In the genomic region with DNA sequence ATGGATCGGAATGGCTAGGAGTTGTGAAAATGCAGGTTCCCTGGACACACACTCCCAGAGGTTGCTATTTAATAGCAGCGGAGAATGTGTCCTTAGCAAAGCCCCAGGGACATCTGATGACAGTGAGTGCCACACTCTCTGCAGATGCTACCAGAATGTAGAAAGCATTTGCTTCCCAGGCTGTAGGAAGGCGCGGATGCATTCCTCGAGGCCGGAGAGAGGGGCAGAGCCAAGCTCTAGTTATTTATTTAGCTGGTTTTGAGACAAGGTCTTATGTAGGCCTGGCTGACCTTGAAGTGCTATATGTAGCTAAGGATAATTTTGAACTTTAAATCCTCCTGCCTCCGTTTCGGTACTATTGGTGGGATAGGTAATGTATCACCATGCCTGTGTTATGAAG, we compare ENCODE assay signal across 7 mouse cellular contexts. TPM values are rescaled to one million over a fixed set of nuclear protein-coding genes. Genes with fewer than 3 reads are reported as not detected.
A peak's percentile ranks its signal among the peaks of the same experiment; 100 is the strongest.
DNase-seq lines count a peak whose midpoint lies in the region; ATAC-seq lines count a peak whose summit lies in the region.

No protein-coding gene starts in this region.

- peak overlapping the region; percentile 18; the same call in 1 of the 2 replicates for H3K27ac ChIP-seq in kidney, embryonic 14.5 days (ENCODE audit: low read depth, low read length)
- H3K27ac ChIP-seq in embryonic facial prominence, embryonic 13.5 days = peak overlapping the region; percentile 74
- peak overlapping the region; percentile 52 for H3K27ac ChIP-seq in hindbrain, embryonic 12.5 days
- H3K27ac ChIP-seq in neural tube, embryonic 13.5 days (replicated peaks) = peak overlapping the region; percentile 78

- H3K4me1 ChIP-seq in kidney, embryonic 14.5 days (ENCODE audit: control insufficient read depth, insufficient read depth, low read length) = peaks cover 35% of the 10 kb centered on the region; the same call in 1 of the 2 replicates
- peaks cover 68% of the 10 kb centered on the region for H3K4me1 ChIP-seq in embryonic facial prominence, embryonic 13.5 days
- H3K4me1 ChIP-seq in hindbrain, embryonic 12.5 days = peaks cover 65% of the 10 kb centered on the region
- peaks cover 82% of the 10 kb centered on the region for H3K4me1 ChIP-seq in neural tube, embryonic 13.5 days (replicated peaks)

- no peaks in the 10 kb centered on the region for H3K36me3 ChIP-seq in kidney, embryonic 14.5 days (ENCODE audit: control insufficient read depth, insufficient read depth, low read length)
- no peaks in the 10 kb centered on the region for H3K36me3 ChIP-seq in embryonic facial prominence, embryonic 13.5 days
- no peaks in the 10 kb centered on the region for H3K36me3 ChIP-seq in hindbrain, embryonic 12.5 days
- H3K36me3 ChIP-seq in neural tube, embryonic 13.5 days = no peaks in the 10 kb centered on the region

- no peak overlapping the region; the same call in 1 of the 2 replicates for H3K9ac ChIP-seq in kidney, embryonic 14.5 days (ENCODE audit: low read depth, low read length)
- no peak overlapping the region for H3K9ac ChIP-seq in embryonic facial prominence, embryonic 13.5 days
- H3K9ac ChIP-seq in hindbrain, embryonic 12.5 days = no peak overlapping the region
- H3K9ac ChIP-seq in neural tube, embryonic 13.5 days = no peak overlapping the region

- no peaks in the 10 kb centered on the region for H3K27me3 ChIP-seq in kidney, embryonic 14.5 days (ENCODE audit: control insufficient read depth, insufficient read depth, low read length)
- no peaks in the 10 kb centered on the region for H3K27me3 ChIP-seq in embryonic facial prominence, embryonic 13.5 days
- no peaks in the 10 kb centered on the region for H3K27me3 ChIP-seq in hindbrain, embryonic 12.5 days
- H3K27me3 ChIP-seq in neural tube, embryonic 13.5 days = no peaks in the 10 kb centered on the region

- no peak for ATAC-seq in kidney, embryonic 14.5 days (ENCODE audit: low FRiP score, low TSS enrichment)
- ATAC-seq in embryonic facial prominence, embryonic 13.5 days (ENCODE audit: insufficient number of reproducible peaks, insufficient read depth, low FRiP score, low TSS enrichment, low read depth) = no peak
- ATAC-seq in hindbrain, embryonic 12.5 days (ENCODE audit: low FRiP score) = no peak
- ATAC-seq in neural tube, embryonic 13.5 days (ENCODE audit: low read depth) = no peak

- H3K4me2 ChIP-seq in kidney, embryonic 14.5 days (replicated peaks; ENCODE audit: low read depth, low read length) = no peak overlapping the region
- H3K4me2 ChIP-seq in embryonic facial prominence, embryonic 13.5 days = no peak overlapping the region
- no peak overlapping the region for H3K4me2 ChIP-seq in hindbrain, embryonic 12.5 days (replicated peaks)
- no peak overlapping the region for H3K4me2 ChIP-seq in neural tube, embryonic 13.5 days

- no peak for DNase-seq in kidney, postnatal 36 days
- DNase-seq in layer of hippocampus, adult 11-12 months (ENCODE audit: low spot score) = no peak
- no peak for DNase-seq in cerebellum, adult 11-12 months

- WGBS in kidney, embryonic 14.5 days = 59% methylated on average over 8 of the region's 8 CpGs
- WGBS in embryonic facial prominence, embryonic 13.5 days = 65% methylated on average over 8 of the region's 8 CpGs
- WGBS in hindbrain, embryonic 12.5 days = 61% methylated on average over 8 of the region's 8 CpGs
- WGBS in neural tube, embryonic 13.5 days = 49% methylated on average over 8 of the region's 8 CpGs

- no peaks in the 10 kb centered on the region for H3K9me3 ChIP-seq in kidney, embryonic 14.5 days (ENCODE audit: control insufficient read depth, low read length)
- H3K9me3 ChIP-seq in embryonic facial prominence, embryonic 13.5 days = no peaks in the 10 kb centered on the region
- no peaks in the 10 kb centered on the region for H3K9me3 ChIP-seq in hindbrain, embryonic 12.5 days (replicated peaks)
- H3K9me3 ChIP-seq in neural tube, embryonic 13.5 days = no peaks in the 10 kb centered on the region

- H3K4me3 ChIP-seq in kidney, embryonic 14.5 days (ENCODE audit: low read length) = no peak overlapping the region
- no peak overlapping the region for H3K4me3 ChIP-seq in embryonic facial prominence, embryonic 13.5 days
- no peak overlapping the region for H3K4me3 ChIP-seq in hindbrain, embryonic 12.5 days
- no peak overlapping the region for H3K4me3 ChIP-seq in neural tube, embryonic 13.5 days

RNA-seq across cellular contexts. Expression of gene Mrps23, which starts 49.7 kb away (rescaled TPM):
- polyA plus RNA-seq in kidney, embryonic 14.5 days (2014; fragmentation: Nextera tagmentation; extraction: Ambion mirVana) = 62.3 and 63.6 TPM in 2 replicates
- polyA plus RNA-seq in embryonic facial prominence, embryonic 13.5 days (2015; fragmentation: Nextera tagmentation; extraction: Ambion mirVana) = 64.1 and 69.4 TPM in 2 replicates
- polyA plus RNA-seq in hindbrain, embryonic 12.5 days (2016; fragmentation: Nextera tagmentation; extraction: Ambion mirVana) = 57.4 and 66.8 TPM in 2 replicates
- polyA plus RNA-seq in neural tube, embryonic 13.5 days (2015; fragmentation: Nextera tagmentation; extraction: Ambion mirVana) = 64.2 and 69.4 TPM in 2 replicates

RNA-seq across cellular contexts. Expression of gene Cuedc1, which starts 56.6 kb away (rescaled TPM):
- polyA plus RNA-seq in kidney, embryonic 14.5 days (2014; fragmentation: Nextera tagmentation; extraction: Ambion mirVana) = 13.2 and 17.0 TPM in 2 replicates
- 34.9 and 40.3 TPM in 2 replicates for polyA plus RNA-seq in embryonic facial prominence, embryonic 13.5 days (2015; fragmentation: Nextera tagmentation; extraction: Ambion mirVana)
- polyA plus RNA-seq in hindbrain, embryonic 12.5 days (2016; fragmentation: Nextera tagmentation; extraction: Ambion mirVana) = 53.2 and 53.3 TPM in 2 replicates
- 51.3 and 59.1 TPM in 2 replicates for polyA plus RNA-seq in neural tube, embryonic 13.5 days (2015; fragmentation: Nextera tagmentation; extraction: Ambion mirVana)

Comparison
In these comparisons a context has a peak if more than half of its experiments do, and no peak if none do; other contexts are left out.
1. H3K27ac ChIP-seq: peak in every context shown above with its lines; median percentile 78 in neural tube, embryonic 13.5 days; 74 in embryonic facial prominence, embryonic 13.5 days; 52 in hindbrain, embryonic 12.5 days; 18 in kidney, embryonic 14.5 days.